Mouse (Mus musculus) layer of hippocampus, postnatal 36 days (tissue): ENCODE measurements around the gene Gm37240. TPM values are rescaled to one million over a fixed set of nuclear protein-coding genes. Genes with fewer than 3 reads are reported as not detected.

ENCODE experiments used
- DNase-seq, 2 experiments: peaks; one replicate each; pipeline ENCODE4 v3.0.0; 2022
- total RNA-seq, 2 experiments: library from RNA; stranded (reverse); gene quantifications; 2 replicates each; pipeline ENCODE4 v1.2.3; 2021

Gene Gm37240
- total RNA-seq, 2 experiments from 2014 or later: not detected

- DNase-seq: no peak
Observed at GRCm38 (mm10) chr3:85485536-85486190, 401.7 kb downstream of the Gm37240 start.

GRCm38 (mm10) chr3:85482636-85483035, 404.7 kb downstream of the Gm37240 start:
- DNase-seq: no peak

DNA sequence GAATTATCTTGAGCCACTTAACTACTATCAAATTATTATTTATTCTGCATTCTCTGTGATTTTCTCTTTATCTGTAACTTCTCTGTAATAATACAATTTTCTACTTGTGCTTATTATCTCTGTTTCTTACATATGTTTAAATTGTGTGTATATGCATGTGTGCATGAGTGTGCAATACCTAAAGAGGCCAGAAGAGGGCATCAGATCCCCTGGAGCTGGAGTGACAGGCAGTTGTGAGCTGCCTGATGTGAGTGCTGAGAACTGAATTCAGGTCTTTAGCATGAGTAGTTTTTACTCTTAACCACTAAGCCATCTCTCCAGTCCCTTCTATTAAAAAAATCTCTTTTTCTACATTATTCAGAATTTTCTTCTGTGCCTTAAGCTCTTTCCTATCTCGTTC, 406.7 kb downstream of the Gm37240 start:
- DNase-seq: no peak

DNA sequence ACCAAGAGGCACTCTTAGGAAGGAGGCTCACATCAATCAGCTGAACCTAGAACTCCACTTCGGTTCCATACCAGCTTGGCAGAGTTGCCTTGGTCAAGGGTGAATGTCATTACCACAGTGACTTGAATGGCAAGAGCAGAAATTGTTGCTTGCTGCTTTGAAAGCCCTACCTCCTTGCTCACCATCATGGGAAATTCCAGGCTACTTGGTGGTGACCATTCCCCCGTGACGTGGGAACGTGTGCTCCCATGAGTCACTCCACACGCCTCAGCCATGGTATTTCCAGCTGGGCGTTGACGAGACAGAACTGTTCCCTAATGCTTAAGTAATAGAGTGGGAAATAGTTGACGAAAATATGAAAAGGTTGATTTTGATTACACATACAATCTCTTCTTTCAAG, 408.6 kb downstream of the Gm37240 start:
- DNase-seq: no peak

GRCm38 (mm10) chr3:85469711-85470110, 417.6 kb downstream of the Gm37240 start:
- no peak for DNase-seq

DNA sequence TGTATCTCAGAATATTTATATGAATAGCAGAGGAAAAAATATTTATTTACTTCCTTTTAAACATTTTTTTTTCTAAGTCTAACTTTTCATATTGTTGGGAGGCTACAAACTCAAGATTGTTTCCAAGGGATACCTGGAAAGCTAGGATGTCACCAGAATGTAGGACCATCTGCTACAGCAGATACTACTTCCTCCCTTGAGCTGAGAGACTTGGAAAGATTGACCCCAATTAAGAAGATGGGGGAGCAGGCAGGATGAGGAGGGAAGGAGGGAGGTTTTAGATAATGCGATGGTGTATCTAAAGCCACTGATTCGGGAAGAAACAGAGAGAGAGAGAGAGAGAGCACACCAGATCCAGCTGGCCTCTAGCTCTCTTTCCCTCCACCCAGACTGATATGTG, 418.3 kb downstream of the Gm37240 start:
- DNase-seq: no peak

DNA sequence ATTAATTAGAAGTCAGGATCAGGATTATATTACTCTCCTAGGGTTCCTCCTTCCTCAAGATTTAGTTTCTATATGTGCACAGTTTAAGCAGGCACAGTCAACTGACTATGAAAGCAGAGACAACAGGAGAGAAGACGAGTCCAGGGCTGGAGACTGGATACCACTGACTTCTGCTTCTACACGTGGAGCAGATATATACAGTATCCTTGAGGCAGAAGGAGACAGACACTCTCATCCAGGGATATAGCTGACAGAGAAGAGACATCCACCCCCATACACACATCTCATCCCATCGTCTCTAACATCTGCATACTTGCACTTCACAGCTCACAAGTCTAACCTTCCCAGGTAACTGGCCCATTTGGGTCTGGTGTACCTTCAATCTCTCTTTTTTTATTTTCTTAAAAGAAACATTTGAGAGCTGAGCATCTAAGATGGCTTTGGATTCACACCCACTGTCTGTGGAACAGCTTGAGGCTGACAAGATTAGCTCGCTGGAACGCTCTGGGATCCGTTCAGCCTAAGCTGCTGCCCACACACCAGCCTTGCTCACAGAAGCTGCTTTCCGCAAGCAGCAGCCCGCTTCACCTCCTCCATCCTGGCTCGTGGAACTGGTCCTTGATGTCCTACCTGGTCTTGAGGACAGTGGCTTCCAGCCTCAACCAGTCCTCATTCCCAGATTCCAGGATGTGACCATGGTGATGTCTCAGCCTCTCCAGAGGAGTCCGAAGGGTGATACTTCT, 421.9 kb downstream of the Gm37240 start:
- peak; percentile 78 to 79 for DNase-seq

- DNase-seq: no peak
Observed at GRCm38 (mm10) chr3:85460021-85460420, 427.3 kb downstream of the Gm37240 start.

DNA sequence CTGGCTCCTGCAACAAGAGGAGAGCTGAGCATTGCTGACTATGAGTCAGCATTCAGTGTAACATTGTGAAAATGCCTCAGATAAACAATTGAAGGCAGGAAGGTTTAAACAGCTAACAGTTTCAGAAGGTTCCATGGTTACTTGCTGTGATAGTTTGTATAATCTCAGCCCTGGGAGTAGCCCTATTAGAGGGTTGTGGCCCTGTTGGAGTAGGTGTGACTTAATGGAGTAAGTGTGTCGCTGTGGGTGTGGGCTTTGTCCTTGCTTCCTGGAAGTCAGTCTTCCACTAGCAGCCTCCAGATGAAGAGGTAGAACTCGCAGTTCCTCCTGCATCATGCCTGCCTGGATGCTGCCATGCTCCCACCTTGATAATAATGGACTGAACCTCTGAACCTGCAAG, 430.3 kb downstream of the Gm37240 start:
- DNase-seq: no peak

DNA sequence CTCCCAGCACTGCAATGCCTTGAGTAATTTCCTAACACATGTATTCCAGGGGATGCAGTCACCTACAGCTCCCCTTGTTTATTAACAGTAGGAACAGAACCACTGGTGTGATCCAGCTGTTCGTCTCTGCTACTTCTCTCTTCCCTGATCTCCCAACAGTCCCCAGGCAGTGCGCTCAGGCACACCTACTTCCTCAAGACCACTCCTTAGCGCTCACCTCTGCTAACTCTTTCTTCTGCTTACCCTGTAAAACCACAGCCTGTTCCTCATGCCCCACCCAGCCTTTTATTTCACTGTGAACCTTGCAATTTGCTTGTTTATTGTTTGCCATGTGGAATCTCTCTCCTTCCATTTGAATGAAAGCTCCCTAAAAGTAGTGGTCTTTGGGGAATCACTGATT, 431.9 kb downstream of the Gm37240 start:
- DNase-seq: no peak

- DNase-seq: no peak
Observed at GRCm38 (mm10) chr3:85454001-85454400, 433.3 kb downstream of the Gm37240 start.

GRCm38 (mm10) chr3:85449461-85449860, 437.9 kb downstream of the Gm37240 start:
- no peak for DNase-seq

DNA sequence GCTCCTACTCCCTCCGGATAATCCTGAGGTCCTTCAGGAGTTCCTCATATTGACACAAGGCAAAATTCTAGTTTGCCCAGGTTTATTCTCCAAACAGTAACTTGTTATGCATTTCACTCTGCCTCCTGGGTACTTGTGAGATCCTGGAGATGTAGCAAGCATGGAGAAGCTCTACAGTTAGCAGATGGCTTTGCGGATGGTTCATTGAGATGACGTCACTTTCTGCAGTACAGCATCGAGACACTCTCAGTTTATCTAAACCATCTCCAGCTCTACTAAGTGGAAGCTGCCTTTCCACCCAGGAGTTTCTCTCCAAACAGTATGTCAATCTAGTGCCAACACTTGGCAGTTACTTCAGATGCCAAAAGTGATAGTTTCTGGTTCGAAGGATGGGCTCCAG, 444.5 kb downstream of the Gm37240 start:
- DNase-seq: no peak

GRCm38 (mm10) chr3:85442261-85442660, 445.1 kb downstream of the Gm37240 start:
- no peak for DNase-seq

GRCm38 (mm10) chr3:85435406-85435805, 451.9 kb downstream of the Gm37240 start:
- no peak for DNase-seq

DNA sequence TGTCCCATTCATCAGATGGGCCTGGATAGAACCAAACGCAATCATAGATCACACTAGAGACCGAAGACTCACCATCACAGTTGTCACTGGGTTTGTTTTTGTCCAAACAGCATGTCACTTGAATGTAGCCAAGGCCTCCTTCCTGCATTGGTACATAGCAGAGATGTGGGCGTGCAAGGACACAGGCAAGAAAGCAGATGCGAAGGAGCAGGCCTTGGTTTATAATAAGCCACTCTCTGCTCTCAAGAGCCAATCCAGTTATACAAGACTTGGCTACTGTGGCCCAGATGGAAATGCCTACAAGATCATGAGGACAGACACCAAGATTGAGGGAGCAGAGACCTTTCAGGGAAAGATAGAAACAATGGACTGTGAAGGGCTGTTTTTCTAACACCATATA, 456.1 kb downstream of the Gm37240 start:
- no peak for DNase-seq

GRCm38 (mm10) chr3:85423376-85423997, 463.8 kb downstream of the Gm37240 start:
- no peak for DNase-seq

- no peak for DNase-seq
Observed at GRCm38 (mm10) chr3:85421403-85421802, 465.9 kb downstream of the Gm37240 start.

- no peak for DNase-seq
Observed at GRCm38 (mm10) chr3:85417663-85418062, 469.7 kb downstream of the Gm37240 start.

- no peak for DNase-seq
Observed at GRCm38 (mm10) chr3:85398841-85399240, 488.5 kb downstream of the Gm37240 start.

- DNase-seq: no peak
Observed at GRCm38 (mm10) chr3:85398483-85398835, 488.9 kb downstream of the Gm37240 start.

GRCm38 (mm10) chr3:85397816-85398482, 489.4 kb downstream of the Gm37240 start:
- no peak for DNase-seq

GRCm38 (mm10) chr3:85393395-85393794, 493.9 kb downstream of the Gm37240 start:
- no peak for DNase-seq
